Mouse (Mus musculus) lung, postnatal 4 days (tissue): ENCODE measurements around the gene Kl.

Experiments used
- DNase-seq, 2 experiments: peaks; one replicate each; pipeline ENCODE4 v3.0.0; 2021

The Kl gene

GRCm38 (mm10) chr5:151034715-151035512 is 82.5 kb downstream of the Kl start:
- no peak for DNase-seq

- no peak for DNase-seq
Measured at GRCm38 (mm10) chr5:151037871-151038270, 85.5 kb downstream of the Kl start.

DNA sequence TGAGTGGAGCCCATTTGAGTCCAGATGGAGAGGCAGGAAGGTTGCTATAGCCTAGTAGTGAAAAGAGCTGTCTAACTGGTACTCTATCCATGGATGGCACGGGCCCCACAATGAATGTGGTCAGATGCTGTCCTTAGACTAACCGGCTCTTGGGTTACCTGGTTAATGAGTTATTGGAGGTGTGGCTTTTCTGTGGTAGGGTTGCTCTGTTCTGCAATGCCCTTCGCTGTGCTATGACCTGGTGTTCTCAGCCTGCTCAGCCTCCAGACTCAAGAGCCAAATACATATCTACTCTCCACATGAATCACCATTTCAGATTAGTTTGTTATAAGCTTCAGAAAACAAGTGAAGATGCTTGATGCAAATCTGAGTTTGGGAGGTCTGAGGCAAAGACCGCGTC is 90.5 kb downstream of the Kl start:
- no peak for DNase-seq
